Comparison of ENCODE assay signal across 9 mouse cellular contexts in the genomic region with DNA sequence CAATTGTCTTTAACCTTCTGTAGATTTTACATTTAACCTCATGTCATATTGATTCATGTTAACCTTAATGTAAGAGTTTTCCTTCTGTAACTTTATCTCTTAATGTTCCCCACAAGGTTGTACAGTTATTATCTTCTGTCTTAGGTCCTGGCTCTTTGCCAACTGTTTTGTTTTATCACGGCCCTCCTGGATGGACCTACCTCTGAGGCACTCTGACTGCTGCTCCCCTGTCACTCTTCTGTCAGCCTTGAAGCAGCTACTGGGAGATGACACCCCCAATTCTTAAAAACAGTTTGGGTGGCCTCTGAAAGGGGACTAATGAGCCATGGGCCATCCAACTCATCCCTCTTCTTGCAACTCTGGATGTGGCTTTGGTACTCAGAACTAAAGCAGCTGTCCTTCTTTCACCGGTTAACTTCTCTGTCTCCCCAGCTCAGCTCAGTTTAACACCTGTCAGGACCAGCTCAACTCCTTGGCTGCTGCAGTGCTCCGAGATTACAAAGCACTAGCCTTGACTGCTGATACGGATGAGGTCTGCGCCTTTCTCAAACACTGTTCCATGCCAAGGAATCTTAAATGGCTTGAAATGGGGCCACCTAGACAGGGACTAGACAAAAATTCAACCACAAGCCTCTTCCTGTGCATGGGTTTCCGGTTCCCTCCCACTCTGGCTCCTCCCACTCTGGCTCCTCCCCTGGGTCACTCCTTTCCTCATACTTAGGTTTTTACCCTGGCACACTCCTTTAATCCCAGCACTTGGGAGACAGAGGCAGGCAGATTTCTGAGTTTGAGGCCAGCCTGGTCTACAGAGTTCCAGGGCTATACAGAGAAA. TPM values are rescaled to one million over a fixed set of nuclear protein-coding genes. Genes with fewer than 3 reads are reported as not detected.
A peak's percentile ranks its signal among the peaks of the same experiment; 100 is the strongest.
DNase-seq lines count a peak whose midpoint lies in the region; ATAC-seq and TF ChIP-seq lines count a peak whose summit lies in the region.
"Had no signal": no experiment of that assay in that cellular context is flagged by ENCODE, and none has a peak within 500 bp of the region (broad histone marks: within the 10 kb centered on the region; RNA-seq: fewer than 3 reads in every experiment).

No protein-coding gene starts in this region.

- no peak overlapping the region for H3K9ac ChIP-seq in lung, embryonic 14.5 days
- H3K9ac ChIP-seq: kidney, embryonic 15.5 days had no signal

- H3K36me3 ChIP-seq in lung, embryonic 14.5 days (ENCODE audit: insufficient read depth): no peaks in the 10 kb centered on the region
- H3K36me3 ChIP-seq in megakaryocyte, embryonic 14.5 days (replicated peaks; ENCODE audit: low read length): no peaks in the 10 kb centered on the region
- H3K36me3 ChIP-seq: kidney, embryonic 15.5 days had no signal

- ATAC-seq in lung, embryonic 14.5 days (ENCODE audit: insufficient read depth): peak; percentile 41; the same call in 1 of the 2 replicates
- peak; percentile 61; the same call in 1 of the 2 replicates for ATAC-seq in erythroid progenitor cell, adult 5-6 weeks (replicated peaks; ENCODE audit: low FRiP score, poor library complexity, severe bottlenecking)

- no peak overlapping the region for H3K4me3 ChIP-seq in lung, embryonic 14.5 days (ENCODE audit: low read depth, low read length)
- H3K4me3 ChIP-seq in megakaryocyte, embryonic 14.5 days (replicated peaks): peak overlapping the region; percentile 78
- H3K4me3 ChIP-seq in cerebellum, adult 2 months (replicated peaks; ENCODE audit: insufficient read depth, low read depth, low read length): no peak overlapping the region
- H3K4me3 ChIP-seq: kidney, embryonic 15.5 days had no signal

- WGBS in lung, embryonic 14.5 days: 44% methylated on average over 6 of the region's 6 CpGs
- WGBS in cerebellum, adult 2 months: 45% methylated on average over 6 of the region's 6 CpGs

- no peak for TF ChIP-seq CTCF in lung, embryonic 14.5 days (IDR thresholded peaks at IDR 0.05; ENCODE audit: low read depth)
- no peak for TF ChIP-seq CTCF in cerebellum, adult 2 months (IDR thresholded peaks at IDR 0.05; ENCODE audit: borderline replicate concordance, insufficient read depth, low read depth, low read length)

- no peaks in the 10 kb centered on the region for H3K9me3 ChIP-seq in lung, embryonic 14.5 days (ENCODE audit: low read depth, low read length)
- H3K9me3 ChIP-seq in megakaryocyte, embryonic 14.5 days: no peaks in the 10 kb centered on the region
- H3K9me3 ChIP-seq: kidney, embryonic 15.5 days had no signal

- peak; percentile 10 for DNase-seq in lung, embryonic 14.5 days
- no peak for DNase-seq in lung, postnatal 14 days
- DNase-seq in thymus, postnatal 4 days: peak; percentile 87
- DNase-seq in gastrocnemius, postnatal 36 days: no peak
- DNase-seq in left cerebral cortex, postnatal 10 days (ENCODE audit: extremely low spot score in 1 of 2, low spot score in 2 of 2): no peak
- no peak for DNase-seq in cerebellum, adult 2 months

- no peak overlapping the region for H3K27ac ChIP-seq in lung, embryonic 14.5 days (ENCODE audit: low read depth)
- no peak overlapping the region for H3K27ac ChIP-seq in cerebellum, adult 2 months (ENCODE audit: insufficient read depth, low read length)
- H3K27ac ChIP-seq: kidney, embryonic 15.5 days had no signal

- no peaks in the 10 kb centered on the region for H3K4me1 ChIP-seq in lung, embryonic 14.5 days (ENCODE audit: insufficient read depth)
- H3K4me1 ChIP-seq in megakaryocyte, embryonic 14.5 days: peaks cover 18% of the 10 kb centered on the region
- H3K4me1 ChIP-seq in cerebellum, adult 2 months (ENCODE audit: control insufficient read depth, insufficient read depth, low read length): no peaks in the 10 kb centered on the region

- intact Hi-C loops in gastrocnemius, postnatal 36 days (cut with DNase I): no loop called here
- intact Hi-C loops in left cerebral cortex, postnatal 10 days (cut with DNase I): loop anchor here (5.0 kb wide), 1 partner anchor 38 kb away; no protein-coding TSS in a partner anchor

- no peaks in the 10 kb centered on the region for H3K27me3 ChIP-seq in lung, embryonic 14.5 days (ENCODE audit: insufficient read depth, low read length)
- peaks cover 4% of the 10 kb centered on the region for H3K27me3 ChIP-seq in megakaryocyte, embryonic 14.5 days (replicated peaks)
- no peaks in the 10 kb centered on the region for H3K27me3 ChIP-seq in cerebellum, adult 2 months (ENCODE audit: control insufficient read depth, insufficient read depth, low read length)
- H3K27me3 ChIP-seq: kidney, embryonic 15.5 days had no signal

- H3K4me2 ChIP-seq in lung, embryonic 14.5 days: no peak overlapping the region
- H3K4me2 ChIP-seq: kidney, embryonic 15.5 days had no signal

- no peak for TF ChIP-seq POLR2A in cerebellum, adult 2 months (IDR thresholded peaks at IDR 0.05; ENCODE audit: borderline replicate concordance, insufficient read depth, low read length)

RNA-seq across cellular contexts. Expression of a gene that starts 47.7 kb away (rescaled TPM):
- 89.0 and 95.7 TPM in 2 replicates for polyA plus RNA-seq in lung, embryonic 14.5 days (2014; fragmentation: Nextera tagmentation; extraction: Ambion mirVana)
- total RNA-seq in erythroid progenitor cell, adult 5-6 weeks (2015; ENCODE audit: low replicate concordance): 18.4 and 21.4 TPM in 2 replicates
- 4.6 and 6.6 TPM in 2 replicates for total RNA-seq in erythroid progenitor cell, adult 5-6 weeks (2017; ENCODE audit: low replicate concordance)
- polyA plus RNA-seq in megakaryocyte, embryonic 14.5 days (2012; ENCODE audit: insufficient read depth, low replicate concordance): 0.50 TPM in 1 of 2 replicates, not detected in the other
- total RNA-seq in gastrocnemius, postnatal 36 days (2021): 1 to 10 TPM; 2.3 to 4.1 TPM
- 100 to 1,000 TPM; 521 to 543 TPM for total RNA-seq in left cerebral cortex, postnatal 10 days (2021)
- 62.7 and 64.5 TPM in 2 replicates for polyA plus RNA-seq in cerebellum, adult 2 months (2012; rRNA removed)

Comparison
In these comparisons a context has a peak if more than half of its experiments do, and no peak if none do; other contexts are left out.
1. DNase-seq: peak in lung, embryonic 14.5 days (single experiment) and thymus, postnatal 4 days (single experiment); none in lung, postnatal 14 days (single experiment), gastrocnemius, postnatal 36 days (0 of 2), left cerebral cortex, postnatal 10 days (0 of 2) and cerebellum, adult 2 months (0 of 2).
2. RNA of a gene that starts 47.7 kb away (total RNA-seq): 521 to 543 TPM in left cerebral cortex, postnatal 10 days; 4.6 to 21.4 TPM in erythroid progenitor cell, adult 5-6 weeks and 2.3 to 4.1 TPM in gastrocnemius, postnatal 36 days; every median in the first group is over 10 times any median in the second.